ENCODE assay signal across 18 mouse cellular contexts in the genomic region with DNA sequence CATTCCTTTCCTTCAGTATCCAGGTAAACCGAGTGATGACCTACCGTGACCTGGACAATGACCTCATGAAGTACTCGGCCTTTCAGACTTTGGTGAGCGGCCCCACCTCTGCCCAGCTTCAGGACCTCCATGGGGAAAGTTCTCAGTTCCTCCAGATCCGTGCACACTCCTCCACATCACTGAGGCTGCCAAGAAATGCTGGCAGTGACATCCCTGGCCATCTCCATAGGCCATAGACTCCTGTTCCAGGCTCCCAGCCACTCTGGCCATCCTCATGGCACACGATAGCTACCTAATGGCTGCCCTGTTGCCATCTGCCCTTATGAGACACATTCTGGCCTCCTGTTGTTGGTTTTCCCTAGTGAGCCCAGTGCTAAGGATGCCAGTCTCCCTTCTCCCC.
A peak's percentile ranks its signal among the peaks of the same experiment; 100 is the strongest.
DNase-seq lines count a peak whose midpoint lies in the region; ATAC-seq lines count a peak whose summit lies in the region.
"Had no signal": no experiment of that assay in that cellular context is flagged by ENCODE, and none has a peak within 500 bp of the region (broad histone marks: within the 10 kb centered on the region; RNA-seq: fewer than 3 reads in every experiment).

No protein-coding gene starts in this region.

- H3K4me3 ChIP-seq in hindbrain, embryonic 10.5 days: no peak overlapping the region
- no peak overlapping the region for H3K4me3 ChIP-seq in hindbrain, embryonic 13.5 days
- H3K4me3 ChIP-seq in liver, embryonic 12.5 days: no peak overlapping the region
- H3K4me3 ChIP-seq: embryonic facial prominence, embryonic 10.5 days; forebrain, embryonic 13.5 days; heart, embryonic 13.5 days; intestine, embryonic 15.5 days had no signal

- peak overlapping the region; percentile 89; the same call in 1 of the 2 replicates for H3K27ac ChIP-seq in hindbrain, embryonic 10.5 days
- H3K27ac ChIP-seq in hindbrain, embryonic 13.5 days: no peak overlapping the region
- H3K27ac ChIP-seq in liver, embryonic 12.5 days: no peak overlapping the region
- H3K27ac ChIP-seq: embryonic facial prominence, embryonic 10.5 days; forebrain, embryonic 13.5 days; heart, embryonic 13.5 days; hindbrain, embryonic 14.5 days; intestine, embryonic 15.5 days had no signal

- H3K27me3 ChIP-seq in hindbrain, embryonic 10.5 days (ENCODE audit: insufficient read depth, poor library complexity, severe bottlenecking): peaks cover 5% of the 10 kb centered on the region; the same call in 1 of the 2 replicates
- peaks cover 11% of the 10 kb centered on the region; the same call in 1 of the 2 replicates for H3K27me3 ChIP-seq in hindbrain, embryonic 13.5 days
- no peaks in the 10 kb centered on the region for H3K27me3 ChIP-seq in liver, embryonic 12.5 days (replicated peaks)
- H3K27me3 ChIP-seq: heart, embryonic 13.5 days; intestine, embryonic 15.5 days had no signal

- H3K4me1 ChIP-seq in hindbrain, embryonic 10.5 days (replicated peaks): peaks cover 63% of the 10 kb centered on the region
- peaks cover 46% of the 10 kb centered on the region for H3K4me1 ChIP-seq in hindbrain, embryonic 13.5 days (replicated peaks)
- peaks cover 9% of the 10 kb centered on the region for H3K4me1 ChIP-seq in liver, embryonic 12.5 days

- 96% methylated on average over 6 of the region's 6 CpGs for WGBS in hindbrain, embryonic 10.5 days
- 95% methylated on average over 6 of the region's 6 CpGs for WGBS in hindbrain, embryonic 13.5 days
- 74% methylated on average over 6 of the region's 6 CpGs for WGBS in liver, embryonic 12.5 days (ENCODE audit: insufficient replicate concordance)

- no peak overlapping the region for H3K9ac ChIP-seq in hindbrain, embryonic 13.5 days
- H3K9ac ChIP-seq in liver, embryonic 12.5 days: no peak overlapping the region
- H3K9ac ChIP-seq: forebrain, embryonic 13.5 days; forebrain, postnatal 0 days; heart, embryonic 13.5 days; hindbrain, embryonic 14.5 days; intestine, embryonic 15.5 days had no signal

- DNase-seq in hindbrain, embryonic 10.5 days (ENCODE audit: low spot score): no peak
- DNase-seq in cerebellum, adult 8-10 months: peak; percentile 46
- DNase-seq in cerebellum, postnatal 25 days: peak; percentile 62 to 64
- no peak for DNase-seq in frontal cortex, postnatal 25 days (ENCODE audit: low spot score in 2 of 2)
- DNase-seq: adrenal gland, adult 2 months; adrenal gland, postnatal 25 days; forebrain, postnatal 0 days; gastrocnemius, postnatal 36 days; heart, adult 11 months; heart, postnatal 4 days; kidney, adult 18-20 months had no signal

- no peak for ATAC-seq in hindbrain, embryonic 13.5 days (ENCODE audit: low FRiP score)
- no peak for ATAC-seq in liver, embryonic 12.5 days
- ATAC-seq: forebrain, embryonic 13.5 days; forebrain, postnatal 0 days; intestine, embryonic 15.5 days had no signal

- peaks cover 7% of the 10 kb centered on the region; the same call in 1 of the 2 replicates for H3K9me3 ChIP-seq in hindbrain, embryonic 10.5 days
- H3K9me3 ChIP-seq in hindbrain, embryonic 13.5 days: no peaks in the 10 kb centered on the region
- no peaks in the 10 kb centered on the region for H3K9me3 ChIP-seq in liver, embryonic 12.5 days (replicated peaks)
- H3K9me3 ChIP-seq: intestine, embryonic 15.5 days had no signal

- no peak overlapping the region for H3K4me2 ChIP-seq in hindbrain, embryonic 13.5 days
- no peak overlapping the region for H3K4me2 ChIP-seq in liver, embryonic 12.5 days
- H3K4me2 ChIP-seq: forebrain, embryonic 13.5 days; heart, embryonic 13.5 days; hindbrain, embryonic 14.5 days; intestine, embryonic 15.5 days had no signal

- peaks cover 17% of the 10 kb centered on the region for H3K36me3 ChIP-seq in hindbrain, embryonic 10.5 days
- H3K36me3 ChIP-seq in hindbrain, embryonic 13.5 days: peaks cover 16% of the 10 kb centered on the region
- no peaks in the 10 kb centered on the region; the same call in 1 of the 2 replicates for H3K36me3 ChIP-seq in liver, embryonic 12.5 days
- H3K36me3 ChIP-seq: intestine, embryonic 15.5 days had no signal

Comparison
In these comparisons a context has a peak if more than half of its experiments do, and no peak if none do; other contexts are left out.
1. DNase-seq: peak in cerebellum, adult 8-10 months (single experiment) and cerebellum, postnatal 25 days (2 of 2); none in hindbrain, embryonic 10.5 days (single experiment) and frontal cortex, postnatal 25 days (0 of 2).